Mouse (Mus musculus) CH12.LX (cell line): ENCODE results near the gene Zeb2. TPM values are rescaled to one million over a fixed set of nuclear protein-coding genes. Genes with fewer than 3 reads are reported as not detected.

Experiments used
- DNase-seq: peaks from one replicate; pipeline ENCODE4 v3.0.0-alpha.2; 2013; ENCODE audit errors: extremely low read depth
- H3K27ac ChIP-seq: 2 replicates; pipeline ENCODE4 v1.5.1; 2012; ENCODE audit warnings: low read depth, mild to moderate bottlenecking, control low read depth, moderate library complexity; ENCODE audit not compliant: insufficient read depth
- H3K27me3 ChIP-seq: replicated peaks from 2 replicates; pipeline ENCODE3; 2012; ENCODE audit warnings: inconsistent platforms
- H3K36me3 ChIP-seq, 2 experiments: replicated peaks in 1 of 2; 2 replicates each; pipeline versions ENCODE3 to v1.6.1; 2012; ENCODE audit warnings: inconsistent platforms in 1 of 2, low read length in 1 of 2, mild to moderate bottlenecking in 1 of 2, mixed read lengths in 1 of 2, moderate library complexity in 1 of 2; ENCODE audit not compliant: control insufficient read depth in 1 of 2, insufficient read depth in 1 of 2
- H3K4me1 ChIP-seq, 2 experiments: 2 replicates each; pipeline ENCODE4 v1.6.1; 2012; ENCODE audit warnings: inconsistent platforms in 1 of 2, moderate library complexity in 1 of 2; ENCODE audit not compliant: insufficient read depth in 2 of 2, control insufficient read depth in 1 of 2
- H3K4me2 ChIP-seq: 2 replicates; pipeline ENCODE4 v1.6.1; 2012; ENCODE audit warnings: low read depth, mild to moderate bottlenecking, control low read depth; ENCODE audit not compliant: poor library complexity, insufficient read depth, severe bottlenecking
- H3K4me3 ChIP-seq, 3 experiments: fragments of 150-350 bp in 1 of 3; sonication (generic) in 1 of 3; replicated peaks in 1 of 3; 2 replicates each; pipeline versions ENCODE3 to v1.5.1; 2011 to 2012; ENCODE audit warnings: low read depth in 2 of 3, low read length in 2 of 3, mild to moderate bottlenecking in 2 of 3, moderate library complexity in 2 of 3, control low read depth in 1 of 3, improper control_type of control experiment in 1 of 3, inconsistent platforms in 1 of 3, mixed read lengths in 1 of 3; ENCODE audit not compliant: poor library complexity in 1 of 3
- H3K79me2 ChIP-seq: replicated peaks from 2 replicates; pipeline ENCODE4 v1.6.1; 2012; ENCODE audit warnings: mild to moderate bottlenecking, moderate library complexity; ENCODE audit not compliant: control insufficient read depth, poor library complexity, insufficient read depth, severe bottlenecking; ENCODE audit errors: extremely low read depth
- H3K9ac ChIP-seq: 2 replicates; pipeline ENCODE4 v1.6.1; 2012; ENCODE audit warnings: low read depth, mild to moderate bottlenecking, control low read depth, moderate library complexity; ENCODE audit not compliant: insufficient read depth
- H3K9me3 ChIP-seq: replicated peaks from 2 replicates; pipeline ENCODE3; 2012; ENCODE audit warnings: low read length, inconsistent platforms, mixed read lengths
- CHD2 ChIP-seq: IDR thresholded peaks from 2 replicates; pipeline ENCODE4 v1.6.1; 2011; ENCODE audit warnings: low read length, improper control_type of control experiment
- E2F4 ChIP-seq: IDR thresholded peaks from 2 replicates; pipeline ENCODE4 v1.6.1; 2011; ENCODE audit warnings: low read depth, low read length, improper control_type of control experiment; ENCODE audit not compliant: insufficient replicate concordance
- ELF1 ChIP-seq: IDR thresholded peaks from 2 replicates; pipeline ENCODE4 v1.6.1; 2014; ENCODE audit warnings: low read depth, mild to moderate bottlenecking, inconsistent platforms, low read length, improper control_type of control experiment
- IRF4 ChIP-seq: IDR thresholded peaks from 2 replicates; pipeline ENCODE4 v1.6.1; 2014; ENCODE audit warnings: low read depth, mild to moderate bottlenecking, inconsistent platforms, low read length, improper control_type of control experiment
- JUN ChIP-seq: IDR thresholded peaks from 2 replicates; pipeline ENCODE4 v1.6.1; 2011; ENCODE audit warnings: low read depth, mild to moderate bottlenecking, low read length, improper control_type of control experiment, moderate library complexity; ENCODE audit not compliant: insufficient read depth
- JUND ChIP-seq: conservative IDR thresholded peaks from 2 replicates; pipeline ENCODE4 v1.6.1; 2011; ENCODE audit warnings: low read depth, low read length, improper control_type of control experiment
- MAFK ChIP-seq: IDR thresholded peaks from 2 replicates; pipeline ENCODE4 v1.6.1; 2011; ENCODE audit warnings: low read length, improper control_type of control experiment; ENCODE audit not compliant: insufficient replicate concordance
- MAZ ChIP-seq: IDR thresholded peaks from 2 replicates; pipeline ENCODE4 v1.6.1; 2012; ENCODE audit warnings: low read depth, mild to moderate bottlenecking, inconsistent platforms, low read length, improper control_type of control experiment, moderate library complexity
- NRF1 ChIP-seq: IDR thresholded peaks from 2 replicates; pipeline ENCODE4 v1.6.1; 2014; ENCODE audit warnings: low read depth, mild to moderate bottlenecking, inconsistent platforms, low read length, improper control_type of control experiment, moderate library complexity
- PAX5 ChIP-seq: IDR thresholded peaks from 2 replicates; pipeline ENCODE4 v1.6.1; 2012; ENCODE audit warnings: low read length, inconsistent platforms, mixed read lengths
- SIN3A ChIP-seq: IDR thresholded peaks from 2 replicates; pipeline ENCODE4 v1.6.1; 2012; ENCODE audit warnings: low read length, improper control_type of control experiment, inconsistent platforms
- SMC3 ChIP-seq: IDR thresholded peaks from 2 replicates; pipeline ENCODE4 v1.6.1; 2011; ENCODE audit warnings: low read depth, low read length, improper control_type of control experiment
- TCF12 ChIP-seq: IDR thresholded peaks from 2 replicates; pipeline ENCODE4 v1.6.1; 2014; ENCODE audit warnings: low read depth, mild to moderate bottlenecking, inconsistent platforms, low read length, improper control_type of control experiment
- UBTF ChIP-seq: IDR thresholded peaks from 2 replicates; pipeline ENCODE4 v1.6.1; 2012; ENCODE audit warnings: low read depth, mild to moderate bottlenecking, inconsistent platforms, low read length, improper control_type of control experiment, moderate library complexity
- USF1 ChIP-seq: IDR thresholded peaks from 2 replicates; pipeline ENCODE4 v1.6.1; 2014; ENCODE audit warnings: low read depth, mild to moderate bottlenecking, inconsistent platforms, low read length, improper control_type of control experiment
- USF2 ChIP-seq: conservative IDR thresholded peaks from 2 replicates; pipeline ENCODE4 v1.6.1; 2011; ENCODE audit warnings: low read depth, low read length, improper control_type of control experiment
- ZC3H11A ChIP-seq: IDR thresholded peaks from 2 replicates; pipeline ENCODE4 v1.6.1; 2012; ENCODE audit warnings: low read depth, mild to moderate bottlenecking, inconsistent platforms, low read length, improper control_type of control experiment
- ZKSCAN1 ChIP-seq: IDR thresholded peaks from 2 replicates; pipeline ENCODE4 v1.6.1; 2012; ENCODE audit warnings: low read depth, inconsistent platforms, low read length, improper control_type of control experiment, borderline replicate concordance
- dilution Hi-C: fragments of 300-500 bp; cut with MboI; formaldehyde crosslinking; loops from 2 replicates; pipeline ENCODE4 v1.14.3; 2020; ENCODE audit warnings: low sequenced_read_pairs; ENCODE audit not compliant: extremely low pct_unique_long_range_greater_than_20kb, extremely low pct_ligation_motif_present
- in situ Hi-C: fragments of 300-500 bp; cut with MboI; formaldehyde crosslinking; loops from 3 replicates; pipeline ENCODE4 v1.14.3; 2019; ENCODE audit warnings: low sequenced_read_pairs, low pct_ligation_motif_present, low pct_unique_long_range_greater_than_20kb, mixed read lengths
- polyA plus RNA-seq: library from polyadenylated mRNA; unstranded; fragments of >175 nt; gene quantifications from 2 replicates; pipeline ENCODE4 v1.2.1, GENCODE M21; 2012; ENCODE audit warnings: low read depth; ENCODE audit not compliant: insufficient read length
- total RNA-seq, 2 experiments: library from RNA; depleted of rRNA; stranded (reverse); fragments of 300-350 nt in 1 of 2; fragments of >200 nt in 1 of 2; gene quantifications; 2 replicates each; pipeline ENCODE4 v1.2.3; 2012 to 2014

Zeb2 gene
- total and polyA plus RNA-seq, 3 experiments: 12.9 to 25.8 (median 20.8) TPM

GRCm38 (mm10) chr2:45063300-45063890 lies 53.8 kb downstream of the Zeb2 start:
- no peak overlapping the region for H3K27ac ChIP-seq
- no peaks in the 10 kb centered on the region for H3K9me3 ChIP-seq
- H3K27me3 ChIP-seq: no peaks in the 10 kb centered on the region
- peaks cover 14 to 77% of the 10 kb centered on the region in 2 experiments for H3K36me3 ChIP-seq
- no peak overlapping the region for H3K4me3 ChIP-seq
- H3K4me2 ChIP-seq: no peak overlapping the region
- peaks cover 19 to 73% of the 10 kb centered on the region in 2 experiments for H3K4me1 ChIP-seq
- DNase-seq: no peak
- peaks cover 52% of the 10 kb centered on the region for H3K79me2 ChIP-seq
- H3K9ac ChIP-seq: no peak overlapping the region
- dilution Hi-C loops: no loop called here
- TF ChIP-seq UBTF (no peak), CHD2 (no peak), IRF4 (no peak), MAZ (no peak), SIN3A (no peak), E2F4 (no peak), JUND (no peak), USF2 (no peak), MAFK (no peak), USF1 (no peak), SMC3 (no peak), ZC3H11A (no peak), TCF12 (no peak)
- TF ChIP-seq, all 38 proteins: peak for 0
- in situ Hi-C loops: no loop called here

- in situ Hi-C loops: no loop called here
These were observed 55.1 kb downstream of the Zeb2 start for GRCm38 (mm10) chr2:45062136-45062535.

More at GRCm38 (mm10) chr2:45062136-45062535, 55.1 kb downstream of the Zeb2 start:
- no peaks in the 10 kb centered on the region for H3K27me3 ChIP-seq
- H3K4me3 ChIP-seq: no peak overlapping the region
- no peak for DNase-seq
- H3K4me1 ChIP-seq: peaks cover 17 to 72% of the 10 kb centered on the region in 2 experiments
- H3K4me2 ChIP-seq: no peak overlapping the region
- no peak for TF ChIP-seq ZKSCAN1
- no peak for TF ChIP-seq NRF1
- TF ChIP-seq TCF12: no peak
- no peak for TF ChIP-seq JUN
- no peak for TF ChIP-seq ELF1
- TF ChIP-seq UBTF: no peak
- TF ChIP-seq ZC3H11A: no peak
- TF ChIP-seq SMC3: no peak
- no peak for TF ChIP-seq PAX5
- H3K36me3 ChIP-seq: peaks cover 14 to 77% of the 10 kb centered on the region in 2 experiments
- H3K9ac ChIP-seq: no peak overlapping the region
- H3K9me3 ChIP-seq: no peaks in the 10 kb centered on the region
- H3K27ac ChIP-seq: no peak overlapping the region
- peaks cover 58% of the 10 kb centered on the region for H3K79me2 ChIP-seq
- dilution Hi-C loops: no loop called here
